Mouse (Mus musculus): Measurements from ENCODE around the gene Clba1.
A peak's percentile ranks its signal among the peaks of the same experiment; 100 is the strongest.

The Clba1 gene

DNA sequence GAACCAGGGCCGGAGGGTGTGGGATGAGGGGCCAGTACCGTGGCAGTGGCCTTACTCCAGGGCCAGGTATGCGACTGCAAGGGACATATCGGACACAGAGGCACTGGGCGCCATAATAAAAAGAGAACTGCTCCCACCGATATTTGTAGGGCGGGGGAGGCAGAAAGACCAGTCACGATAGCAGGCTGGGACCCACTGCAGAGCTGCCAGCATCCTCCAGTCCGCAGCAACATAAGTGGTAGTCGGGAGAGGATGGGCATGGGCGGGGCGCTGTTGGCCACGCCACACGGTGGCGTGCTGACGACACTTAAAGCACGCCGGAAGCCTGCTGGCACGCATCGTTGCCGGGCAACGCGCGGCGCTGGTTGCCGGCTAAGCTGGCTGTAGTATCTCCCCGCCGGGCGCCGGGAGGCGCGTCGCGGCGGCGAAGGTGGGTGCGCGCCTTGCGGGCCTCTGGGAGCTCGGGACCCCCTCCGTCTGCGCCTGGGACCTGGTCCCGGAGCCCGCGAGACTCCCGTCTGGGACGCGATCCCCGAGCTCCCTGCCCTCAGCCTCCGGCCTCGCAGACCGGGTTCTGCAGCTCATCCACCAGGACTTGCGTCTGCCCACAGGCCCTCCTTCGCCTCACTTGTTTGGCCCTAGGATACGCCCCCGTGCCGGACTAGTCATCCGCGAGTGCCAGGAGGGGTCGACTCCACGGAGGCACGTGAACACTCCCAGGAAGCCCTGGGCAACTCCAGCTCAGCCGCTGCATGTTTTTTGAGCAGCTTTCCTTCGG, at the start of gene Clba1:
Gene Clba1 (plus strand): TSS at position 351 of the 778 bp plus-strand sequence.
- peak; percentile 92 for DNase-seq (ENCODE audit: low spot score)

DNA sequence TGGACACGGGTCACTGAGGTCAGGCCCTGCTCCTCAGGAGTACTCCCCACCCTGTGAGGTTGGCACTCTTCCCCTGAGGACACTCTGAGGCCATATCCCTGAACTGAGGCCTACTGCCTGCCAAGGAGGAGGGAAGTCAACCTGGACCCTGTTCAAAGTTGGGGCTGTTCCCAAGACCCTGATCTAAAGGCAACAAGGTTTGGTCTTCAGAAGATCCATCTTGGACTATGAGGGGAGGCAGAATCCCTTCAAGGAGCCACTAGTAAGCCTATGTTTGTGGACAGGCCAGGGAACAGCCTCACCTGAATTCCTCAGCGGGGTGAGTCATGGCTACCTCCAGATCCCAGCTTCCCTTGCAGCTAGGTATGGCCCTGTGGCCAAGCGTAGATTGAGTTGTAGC, 49.3 kb upstream of the Clba1 start:
- DNase-seq (ENCODE audit: low spot score), result no peak

- no peak for DNase-seq (ENCODE audit: low spot score)
These were observed 48.4 kb upstream of the Clba1 start, which contains the start of gene Pld4 for GRCm38 (mm10) chr12:112760154-112760926. TSS of gene Pld4 (plus strand) at chr12:112760655.

GRCm38 (mm10) chr12:112761411-112761810, 47.3 kb upstream of the Clba1 start:
- no peak for DNase-seq (ENCODE audit: low spot score)

DNA sequence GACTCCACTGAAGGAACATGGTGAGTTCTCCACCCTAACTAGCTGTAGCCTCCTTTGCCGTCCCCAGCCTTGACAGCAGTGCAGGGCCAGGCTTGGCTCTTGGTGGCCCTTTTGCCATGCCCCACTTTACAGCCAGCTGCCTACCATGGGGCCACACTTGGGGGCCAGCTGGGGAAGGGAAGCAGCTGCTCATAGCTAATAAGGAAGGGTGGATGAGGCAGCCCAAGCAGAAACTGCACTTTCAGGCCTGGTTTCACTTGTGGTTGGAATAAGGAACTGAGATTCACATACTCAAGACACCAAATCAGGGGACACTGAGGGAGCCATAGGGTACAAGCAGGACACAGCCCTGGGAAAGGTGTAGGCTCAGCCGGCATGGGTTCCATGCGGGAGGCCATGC, 46.7 kb upstream of the Clba1 start:
- DNase-seq (ENCODE audit: low spot score), result no peak

DNA sequence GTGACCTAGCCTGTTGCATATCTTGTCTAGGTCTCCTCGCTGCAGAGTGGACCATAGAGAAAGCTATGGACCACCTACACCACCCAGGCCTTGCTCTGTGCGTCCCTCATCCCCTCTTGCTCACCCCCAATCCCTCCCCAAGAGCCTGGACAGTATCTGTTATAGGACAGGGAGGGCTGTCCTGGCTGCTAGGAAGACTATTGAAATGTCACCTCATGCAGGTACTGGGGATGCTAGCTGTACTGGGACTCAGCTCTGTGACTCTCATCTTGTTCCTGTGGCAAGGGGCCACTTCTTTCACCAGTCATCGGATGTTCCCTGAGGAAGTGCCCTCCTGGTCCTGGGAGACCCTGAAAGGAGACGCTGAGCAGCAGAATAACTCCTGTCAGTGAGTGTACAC, 45.6 kb upstream of the Clba1 start:
- no peak for DNase-seq (ENCODE audit: low spot score)

- DNase-seq (ENCODE audit: low spot score), result no peak
These were observed 44.6 kb upstream of the Clba1 start for GRCm38 (mm10) chr12:112764141-112764540.

DNA sequence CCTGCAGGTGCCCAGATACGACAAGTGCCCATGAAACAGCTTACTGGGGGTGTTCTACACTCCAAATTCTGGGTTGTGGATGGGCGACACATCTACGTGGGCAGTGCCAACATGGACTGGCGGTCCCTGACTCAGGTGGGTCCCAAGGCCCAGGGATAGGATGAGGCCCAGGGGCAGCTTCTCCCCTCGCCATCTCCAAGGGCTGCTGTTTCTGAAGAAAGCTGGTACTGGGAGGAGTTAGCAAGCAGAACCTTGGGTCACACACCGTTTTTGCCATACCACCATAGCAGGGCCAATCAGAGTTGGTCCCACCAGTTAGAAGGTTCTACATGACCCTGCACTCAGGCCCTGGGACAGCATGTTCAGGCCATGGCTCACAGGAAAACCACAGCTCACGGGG, 43.7 kb upstream of the Clba1 start:
- DNase-seq (ENCODE audit: low spot score), result no peak

- DNase-seq (ENCODE audit: low spot score), result no peak
These were observed 42.2 kb upstream of the Clba1 start for GRCm38 (mm10) chr12:112766586-112766985.

- DNase-seq (ENCODE audit: low spot score), result no peak
These were observed 41.5 kb upstream of the Clba1 start for GRCm38 (mm10) chr12:112767036-112767890.

DNA sequence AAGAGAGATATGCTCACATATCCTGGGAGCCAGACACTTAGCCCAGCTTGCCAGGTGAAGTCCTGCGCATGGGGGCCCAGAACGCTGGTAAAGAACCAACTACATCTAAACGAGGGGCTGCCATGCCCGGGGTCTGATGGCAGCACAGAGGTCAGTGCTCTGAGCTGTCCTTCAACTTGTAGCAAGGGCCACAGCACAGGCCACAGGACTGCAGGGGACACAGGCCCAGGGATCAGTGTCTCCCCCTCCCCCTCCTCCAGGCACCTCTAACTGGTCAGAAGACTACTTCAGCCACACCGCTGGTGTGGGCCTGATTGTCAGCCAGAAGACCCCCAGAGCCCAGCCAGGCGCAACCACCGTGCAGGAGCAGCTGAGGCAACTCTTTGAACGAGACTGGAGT, 40.6 kb upstream of the Clba1 start:
- DNase-seq (ENCODE audit: low spot score), result no peak

- no peak for DNase-seq (ENCODE audit: low spot score)
These were observed 39.7 kb upstream of the Clba1 start for GRCm38 (mm10) chr12:112769031-112769430.

DNA sequence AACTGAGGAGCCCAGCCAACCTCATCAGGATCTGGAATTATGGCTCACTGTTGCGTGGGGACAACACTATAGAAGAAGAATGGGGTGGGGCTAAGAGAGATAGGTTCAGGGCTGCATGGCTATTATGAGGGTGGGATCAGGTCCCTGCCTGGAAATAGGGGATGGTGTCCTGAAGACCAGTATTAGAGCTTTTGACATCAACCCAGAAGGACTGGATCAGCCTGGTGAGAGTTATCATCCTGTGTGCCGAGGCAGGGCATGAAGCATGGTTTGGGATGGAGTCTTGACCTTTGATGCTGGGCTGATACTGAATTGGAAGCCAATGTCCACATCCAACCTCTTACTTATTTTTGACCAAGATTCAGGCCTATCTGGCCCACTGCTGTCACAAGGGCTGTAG, 39.0 kb upstream of the Clba1 start:
- DNase-seq (ENCODE audit: low spot score), result no peak

DNA sequence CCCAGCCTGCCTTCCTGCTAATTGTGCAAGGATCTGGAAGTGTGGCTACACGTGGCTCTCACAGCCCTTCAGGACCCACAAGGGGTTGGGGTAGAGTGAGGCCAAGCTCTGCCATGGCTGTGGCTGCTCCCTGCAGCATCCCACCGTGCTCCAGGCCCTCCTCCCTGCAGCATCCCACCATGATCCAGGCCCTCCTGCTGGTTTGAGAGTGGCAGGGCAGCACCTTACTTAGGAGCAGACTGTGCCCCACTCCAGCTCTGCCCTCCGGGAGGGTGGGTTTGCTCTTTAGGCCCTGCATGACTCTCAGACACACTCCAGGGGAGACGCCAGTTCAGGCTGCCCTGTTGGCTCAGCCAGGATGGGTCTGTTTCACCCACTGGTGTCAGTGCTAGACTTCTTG, 38.3 kb upstream of the Clba1 start:
- DNase-seq (ENCODE audit: low spot score), result no peak

GRCm38 (mm10) chr12:112772306-112772705, 36.4 kb upstream of the Clba1 start:
- DNase-seq (ENCODE audit: low spot score), result no peak

DNA sequence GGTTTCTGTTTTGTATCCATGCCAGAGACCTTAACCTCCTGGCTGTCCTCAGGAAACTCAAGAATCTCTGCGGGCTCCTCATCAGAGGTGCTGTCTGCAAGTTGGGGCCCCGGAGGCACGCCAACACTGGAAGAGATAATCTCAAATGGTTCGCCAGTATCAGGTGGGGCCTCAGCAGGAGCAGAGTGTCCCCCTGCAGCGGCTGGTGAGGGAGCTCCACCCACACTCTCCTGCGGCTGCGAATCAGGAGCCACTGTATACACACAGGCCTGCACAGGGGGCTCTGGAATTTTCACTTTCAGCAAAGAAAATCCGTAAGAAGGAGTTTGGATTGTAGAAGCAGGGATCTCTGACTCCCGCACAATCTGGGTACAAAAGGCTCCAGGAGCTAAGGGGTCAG, 35.4 kb upstream of the Clba1 start:
- no peak for DNase-seq (ENCODE audit: low spot score)

DNA sequence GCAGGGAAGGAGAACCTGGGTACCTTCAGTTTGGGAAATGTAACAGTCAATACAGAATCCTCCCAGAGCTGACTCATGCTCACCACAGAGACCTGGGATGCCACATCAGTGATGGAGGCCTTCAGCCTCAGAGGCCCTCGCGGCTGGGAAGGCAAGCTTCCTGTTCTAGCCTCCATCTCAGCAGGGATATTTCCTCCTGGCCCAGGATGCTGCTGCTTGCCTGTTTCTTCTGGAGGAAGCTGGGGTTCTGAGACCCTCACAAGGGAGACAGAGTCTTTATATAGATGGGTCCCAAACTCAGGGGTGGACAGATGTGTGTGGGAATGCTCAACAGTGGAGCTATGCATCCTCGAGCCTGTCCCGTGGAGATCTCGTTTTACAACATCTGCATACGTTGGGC, 34.7 kb upstream of the Clba1 start:
- no peak for DNase-seq (ENCODE audit: low spot score)

GRCm38 (mm10) chr12:112774481-112774880, 34.3 kb upstream of the Clba1 start:
- DNase-seq (ENCODE audit: low spot score), result no peak

DNA sequence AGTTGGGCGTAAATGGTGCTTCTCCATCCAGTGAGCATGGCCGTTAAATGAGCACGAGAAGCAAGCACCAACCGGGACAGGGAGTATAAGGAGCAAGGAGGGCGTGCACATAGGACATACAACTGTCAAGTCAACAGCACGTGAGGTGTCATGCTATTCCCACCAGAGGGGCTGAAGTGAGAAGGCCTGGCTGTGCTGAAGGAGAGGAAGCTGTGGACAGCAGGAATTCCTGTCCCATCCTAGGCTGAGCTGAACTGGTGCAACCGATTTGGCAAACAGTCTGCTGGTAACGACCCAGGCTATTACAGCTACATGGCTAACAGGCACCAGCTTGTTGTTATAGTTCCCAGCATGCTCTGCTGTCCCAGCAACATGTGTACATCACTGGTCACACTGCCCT, 17.7 kb upstream of the Clba1 start:
- DNase-seq (ENCODE audit: low spot score), result no peak

GRCm38 (mm10) chr12:112793601-112794355, 15.0 kb upstream of the Clba1 start:
- peak; percentile 82 for DNase-seq (ENCODE audit: low spot score)

GRCm38 (mm10) chr12:112794356-112794816, 14.4 kb upstream of the Clba1 start:
- no peak for DNase-seq (ENCODE audit: low spot score)

- DNase-seq (ENCODE audit: low spot score), result no peak
These were observed 13.7 kb upstream of the Clba1 start for GRCm38 (mm10) chr12:112794998-112795397.
